20 mouse cellular contexts compared by ENCODE assay signal in the genomic region with DNA sequence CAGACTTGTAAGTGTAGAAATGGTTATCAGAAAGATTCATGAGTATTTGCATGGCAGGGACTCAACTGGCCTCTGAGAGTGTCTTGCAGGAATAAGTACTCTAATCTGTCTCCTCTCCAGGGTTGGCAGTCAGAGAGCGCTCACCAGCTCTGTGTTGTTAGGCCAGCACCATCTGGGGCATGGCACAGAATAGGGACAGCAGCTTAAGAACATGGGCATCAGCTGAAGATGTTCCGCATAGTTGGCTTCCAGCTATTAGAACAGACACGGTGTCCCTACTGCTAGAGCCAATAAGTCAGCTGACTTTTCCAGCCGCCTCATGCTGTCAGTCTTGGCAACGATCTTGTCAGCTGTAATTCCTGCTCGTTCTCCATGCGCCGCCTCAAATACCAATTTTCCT. TPM values are rescaled to one million over a fixed set of nuclear protein-coding genes. Genes with fewer than 3 reads are reported as not detected.
A peak's percentile ranks its signal among the peaks of the same experiment; 100 is the strongest.
DNase-seq lines count a peak whose midpoint lies in the region; ATAC-seq and TF ChIP-seq lines count a peak whose summit lies in the region.
"Had no signal": no experiment of that assay in that cellular context is flagged by ENCODE, and none has a peak within 500 bp of the region (broad histone marks: within the 10 kb centered on the region; RNA-seq: fewer than 3 reads in every experiment).

No protein-coding gene starts in this region.

- no peak overlapping the region for H3K9ac ChIP-seq in forebrain, embryonic 16.5 days (replicated peaks; ENCODE audit: low read depth, low read length)
- H3K9ac ChIP-seq in forebrain, embryonic 13.5 days: no peak overlapping the region
- no peak overlapping the region for H3K9ac ChIP-seq in midbrain, postnatal 0 days (replicated peaks; ENCODE audit: low read length, poor library complexity, severe bottlenecking)
- H3K9ac ChIP-seq in midbrain, embryonic 13.5 days (replicated peaks): no peak overlapping the region
- H3K9ac ChIP-seq: heart, embryonic 13.5 days; liver, embryonic 13.5 days had no signal

- ATAC-seq in forebrain, embryonic 16.5 days: peak; percentile 43; the same call in 1 of the 2 replicates
- no peak for ATAC-seq in forebrain, embryonic 13.5 days
- peak; percentile 3; the same call in 1 of the 2 replicates for ATAC-seq in midbrain, postnatal 0 days (ENCODE audit: low FRiP score)
- no peak for ATAC-seq in midbrain, embryonic 13.5 days
- ATAC-seq: inflammation-experienced regulatory T-cells, adult 6 months had no signal

- no peak overlapping the region for H3K4me3 ChIP-seq in forebrain, embryonic 16.5 days (replicated peaks; ENCODE audit: low read length)
- no peak overlapping the region for H3K4me3 ChIP-seq in forebrain, embryonic 13.5 days
- no peak overlapping the region for H3K4me3 ChIP-seq in kidney, adult 2 months (ENCODE audit: insufficient read depth, low read depth, low read length)
- no peak overlapping the region for H3K4me3 ChIP-seq in midbrain, postnatal 0 days (ENCODE audit: low read depth, low read length)
- no peak overlapping the region for H3K4me3 ChIP-seq in midbrain, embryonic 13.5 days (replicated peaks)
- H3K4me3 ChIP-seq: heart, adult 2 months; heart, embryonic 13.5 days; liver, embryonic 13.5 days had no signal

- no peaks in the 10 kb centered on the region for H3K36me3 ChIP-seq in forebrain, embryonic 16.5 days (ENCODE audit: control insufficient read depth, insufficient read depth)
- no peaks in the 10 kb centered on the region for H3K36me3 ChIP-seq in forebrain, embryonic 13.5 days (ENCODE audit: poor library complexity, severe bottlenecking)
- H3K36me3 ChIP-seq in kidney, adult 2 months (ENCODE audit: control insufficient read depth, insufficient read depth, low read length): no peaks in the 10 kb centered on the region
- no peaks in the 10 kb centered on the region for H3K36me3 ChIP-seq in midbrain, postnatal 0 days (ENCODE audit: insufficient read depth, low read length)
- H3K36me3 ChIP-seq in midbrain, embryonic 13.5 days: no peaks in the 10 kb centered on the region
- H3K36me3 ChIP-seq: heart, embryonic 13.5 days; liver, embryonic 13.5 days had no signal

- H3K27ac ChIP-seq in forebrain, embryonic 16.5 days (ENCODE audit: low read length): no peak overlapping the region
- no peak overlapping the region for H3K27ac ChIP-seq in forebrain, embryonic 13.5 days
- no peak overlapping the region for H3K27ac ChIP-seq in kidney, adult 2 months (ENCODE audit: insufficient read depth, low read depth, low read length)
- no peak overlapping the region for H3K27ac ChIP-seq in midbrain, postnatal 0 days (ENCODE audit: low read depth, low read length)
- no peak overlapping the region for H3K27ac ChIP-seq in midbrain, embryonic 13.5 days
- H3K27ac ChIP-seq: heart, adult 2 months; heart, embryonic 13.5 days; liver, embryonic 13.5 days had no signal

- TF ChIP-seq POLR2A in kidney, adult 2 months (IDR thresholded peaks at IDR 0.05; ENCODE audit: low read depth, low read length): no peak

- H3K27me3 ChIP-seq in forebrain, embryonic 16.5 days (replicated peaks; ENCODE audit: control insufficient read depth, insufficient read depth, low read length): no peaks in the 10 kb centered on the region
- H3K27me3 ChIP-seq in forebrain, embryonic 13.5 days: no peaks in the 10 kb centered on the region
- no peaks in the 10 kb centered on the region for H3K27me3 ChIP-seq in kidney, adult 2 months (replicated peaks; ENCODE audit: control insufficient read depth, insufficient read depth, low read length)
- H3K27me3 ChIP-seq in midbrain, postnatal 0 days (ENCODE audit: insufficient read depth, low read length): no peaks in the 10 kb centered on the region
- H3K27me3 ChIP-seq in midbrain, embryonic 13.5 days: no peaks in the 10 kb centered on the region
- H3K27me3 ChIP-seq: heart, embryonic 13.5 days; liver, embryonic 13.5 days had no signal

- H3K9me3 ChIP-seq in forebrain, embryonic 16.5 days (ENCODE audit: control insufficient read depth, low read length): no peaks in the 10 kb centered on the region
- no peaks in the 10 kb centered on the region for H3K9me3 ChIP-seq in forebrain, embryonic 13.5 days (replicated peaks)
- no peaks in the 10 kb centered on the region for H3K9me3 ChIP-seq in midbrain, postnatal 0 days (ENCODE audit: low read length)
- H3K9me3 ChIP-seq in midbrain, embryonic 13.5 days: no peaks in the 10 kb centered on the region
- H3K9me3 ChIP-seq: heart, embryonic 13.5 days; liver, embryonic 13.5 days had no signal

- DNase-seq in kidney, adult 2 months: peak; percentile 6
- no peak for DNase-seq in kidney, adult 18-20 months
- DNase-seq in midbrain, postnatal 0 days (ENCODE audit: low spot score): peak; percentile 78
- no peak for DNase-seq in urinary bladder, adult 2 months (ENCODE audit: low spot score)
- DNase-seq: adrenal gland, postnatal 25 days; cerebellum, adult 11-12 months; gastrocnemius, postnatal 36 days; heart, adult 2 months; liver, embryonic 13.5 days; lung, adult 2 months; right cerebral cortex, postnatal 14 days; spleen, adult 18-20 months had no signal

- H3K4me2 ChIP-seq in forebrain, embryonic 16.5 days (ENCODE audit: low read length): no peak overlapping the region
- H3K4me2 ChIP-seq in forebrain, embryonic 13.5 days: no peak overlapping the region
- no peak overlapping the region for H3K4me2 ChIP-seq in midbrain, postnatal 0 days (ENCODE audit: low read depth, low read length, poor library complexity, severe bottlenecking)
- H3K4me2 ChIP-seq in midbrain, embryonic 13.5 days (replicated peaks): no peak overlapping the region
- H3K4me2 ChIP-seq: heart, embryonic 13.5 days; liver, embryonic 13.5 days had no signal

- no peaks in the 10 kb centered on the region for H3K4me1 ChIP-seq in forebrain, embryonic 16.5 days (replicated peaks; ENCODE audit: control insufficient read depth, insufficient read depth, low read length)
- H3K4me1 ChIP-seq in forebrain, embryonic 13.5 days: no peaks in the 10 kb centered on the region
- no peaks in the 10 kb centered on the region for H3K4me1 ChIP-seq in kidney, adult 2 months (ENCODE audit: control insufficient read depth, insufficient read depth, low read length)
- H3K4me1 ChIP-seq in midbrain, postnatal 0 days (ENCODE audit: insufficient read depth, low read length): no peaks in the 10 kb centered on the region
- no peaks in the 10 kb centered on the region for H3K4me1 ChIP-seq in midbrain, embryonic 13.5 days (replicated peaks)
- H3K4me1 ChIP-seq: heart, embryonic 13.5 days; liver, embryonic 13.5 days had no signal

- whole genome bisulfite sequencing in forebrain, embryonic 16.5 days: 84% methylated on average over 8 of the region's 8 CpGs
- WGBS in forebrain, embryonic 13.5 days: 88% methylated on average over 8 of the region's 8 CpGs
- 63% methylated on average over 8 of the region's 8 CpGs for WGBS in kidney, adult 2 months
- WGBS in midbrain, postnatal 0 days: 76% methylated on average over 8 of the region's 8 CpGs
- WGBS in midbrain, embryonic 13.5 days: 84% methylated on average over 8 of the region's 8 CpGs

- no peak for TF ChIP-seq CTCF in kidney, adult 2 months (conservative IDR thresholded peaks at IDR 0.05; ENCODE audit: insufficient read depth, insufficient read length, low read depth, low read length)
- no peak for TF ChIP-seq CTCF in midbrain, postnatal 0 days (IDR thresholded peaks at IDR 0.05)

RNA-seq across cellular contexts. Expression of a gene that starts 29.7 kb away (rescaled TPM):
- 1.4 and 1.9 TPM in 2 replicates for polyA plus RNA-seq in forebrain, embryonic 16.5 days (2015; fragmentation: Nextera tagmentation; extraction: Ambion mirVana)
- polyA plus RNA-seq in forebrain, embryonic 13.5 days (2015; fragmentation: Nextera tagmentation; extraction: Ambion mirVana): 0.73 and 1.0 TPM in 2 replicates
- 0.64 and 0.94 TPM in 2 replicates for polyA plus RNA-seq in kidney, adult 2 months (2012; rRNA removed)
- total RNA-seq in midbrain, postnatal 0 days (2014; rRNA removed): 1.3 and 2.0 TPM in 2 replicates
- polyA plus RNA-seq in midbrain, postnatal 0 days (2015; fragmentation: Nextera tagmentation; extraction: Ambion mirVana): 1.8 and 2.7 TPM in 2 replicates
- 2.0 and 2.3 TPM in 2 replicates for polyA plus RNA-seq in midbrain, embryonic 13.5 days (2015; fragmentation: Nextera tagmentation; extraction: Ambion mirVana)
- 5.2 and 6.5 TPM in 2 replicates for polyA plus RNA-seq in urinary bladder, adult 2 months (2012; rRNA removed)

RNA-seq across cellular contexts. Expression of a gene that starts 38.4 kb away (rescaled TPM):
- not detected in 2 replicates for polyA plus RNA-seq in forebrain, embryonic 16.5 days (2015; fragmentation: Nextera tagmentation; extraction: Ambion mirVana)
- polyA plus RNA-seq in forebrain, embryonic 13.5 days (2015; fragmentation: Nextera tagmentation; extraction: Ambion mirVana): not detected in 2 replicates
- 2.5 and 2.8 TPM in 2 replicates for polyA plus RNA-seq in kidney, adult 2 months (2012; rRNA removed)
- total RNA-seq in midbrain, postnatal 0 days (2014; rRNA removed): not detected in 2 replicates
- not detected in 2 replicates for polyA plus RNA-seq in midbrain, postnatal 0 days (2015; fragmentation: Nextera tagmentation; extraction: Ambion mirVana)
- polyA plus RNA-seq in midbrain, embryonic 13.5 days (2015; fragmentation: Nextera tagmentation; extraction: Ambion mirVana): not detected in 2 replicates
- polyA plus RNA-seq in urinary bladder, adult 2 months (2012; rRNA removed): 45.9 and 47.7 TPM in 2 replicates
- total RNA-seq: layer of hippocampus, adult 8-10 months; left cerebral cortex, postnatal 25 days had no signal

RNA-seq across cellular contexts. Expression of a gene that starts 48.6 kb away (rescaled TPM):
- polyA plus RNA-seq in forebrain, embryonic 16.5 days (2015; fragmentation: Nextera tagmentation; extraction: Ambion mirVana): 0.14 TPM in 1 of 2 replicates, not detected in the other
- polyA plus RNA-seq in forebrain, embryonic 13.5 days (2015; fragmentation: Nextera tagmentation; extraction: Ambion mirVana): not detected in 2 replicates
- polyA plus RNA-seq in kidney, adult 2 months (2012; rRNA removed): 0.23 and 0.42 TPM in 2 replicates
- not detected in 2 replicates for total RNA-seq in midbrain, postnatal 0 days (2014; rRNA removed)
- polyA plus RNA-seq in midbrain, postnatal 0 days (2015; fragmentation: Nextera tagmentation; extraction: Ambion mirVana): 0.09 and 0.15 TPM in 2 replicates
- not detected in 2 replicates for polyA plus RNA-seq in midbrain, embryonic 13.5 days (2015; fragmentation: Nextera tagmentation; extraction: Ambion mirVana)
- polyA plus RNA-seq in urinary bladder, adult 2 months (2012; rRNA removed): 0.19 and 0.21 TPM in 2 replicates
- total RNA-seq: adrenal gland, postnatal 25 days; ES-E14; layer of hippocampus, adult 8-10 months; left cerebral cortex, postnatal 25 days had no signal
- polyA plus RNA-seq: heart, embryonic 13.5 days had no signal

RNA-seq across cellular contexts. Expression of a gene that starts 58.7 kb away (rescaled TPM):
- 1.5 and 2.7 TPM in 2 replicates for polyA plus RNA-seq in forebrain, embryonic 16.5 days (2015; fragmentation: Nextera tagmentation; extraction: Ambion mirVana)
- polyA plus RNA-seq in forebrain, embryonic 13.5 days (2015; fragmentation: Nextera tagmentation; extraction: Ambion mirVana): 1.5 TPM in 2 replicates
- 1.3 and 6.8 TPM in 2 replicates for polyA plus RNA-seq in kidney, adult 2 months (2012; rRNA removed)
- 2.7 and 3.0 TPM in 2 replicates for total RNA-seq in midbrain, postnatal 0 days (2014; rRNA removed)
- polyA plus RNA-seq in midbrain, postnatal 0 days (2015; fragmentation: Nextera tagmentation; extraction: Ambion mirVana): 2.0 TPM in 2 replicates
- 2.5 and 3.1 TPM in 2 replicates for polyA plus RNA-seq in midbrain, embryonic 13.5 days (2015; fragmentation: Nextera tagmentation; extraction: Ambion mirVana)
- polyA plus RNA-seq in urinary bladder, adult 2 months (2012; rRNA removed): 9.2 and 14.0 TPM in 2 replicates
- total RNA-seq: ES-E14 had no signal

Comparison
In these comparisons a context has a peak if more than half of its experiments do, and no peak if none do; other contexts are left out.
1. ATAC-seq: peak in forebrain, embryonic 16.5 days (single experiment) and midbrain, postnatal 0 days (single experiment); none in forebrain, embryonic 13.5 days (single experiment) and midbrain, embryonic 13.5 days (single experiment).
2. DNase-seq: peak in kidney, adult 2 months (single experiment) and midbrain, postnatal 0 days (single experiment); none in kidney, adult 18-20 months (single experiment) and urinary bladder, adult 2 months (single experiment).
3. RNA of a gene that starts 38.4 kb away (polyA plus RNA-seq): 45.9 to 47.7 TPM in urinary bladder, adult 2 months; 2.5 to 2.8 TPM in kidney, adult 2 months, not detected in midbrain, postnatal 0 days, not detected in forebrain, embryonic 16.5 days, not detected in forebrain, embryonic 13.5 days and not detected in midbrain, embryonic 13.5 days; every median in the first group is over 10 times any median in the second.